Mouse (Mus musculus) C2C12 (cell line): Measurements from ENCODE around the gene Pdpr. TPM values are rescaled to one million over a fixed set of nuclear protein-coding genes. Genes with fewer than 3 reads are reported as not detected.
"Not testable (repeated sequence)": the region's sequence is repeated elsewhere in the genome, so short reads cannot be mapped to it uniquely, and the experiment has no call there.

Experiments used
- H3K27me3 ChIP-seq: one replicate; pipeline ENCODE4 v1.6.1; 2011; ENCODE audit not compliant: control insufficient read depth, insufficient read depth, insufficient read length
- H3K36me3 ChIP-seq: one replicate; pipeline ENCODE4 v1.6.1; 2011; ENCODE audit not compliant: control insufficient read depth, insufficient read depth
- H3K4me3 ChIP-seq: one replicate; pipeline ENCODE4 v1.5.1; 2011; ENCODE audit warnings: mild to moderate bottlenecking, control low read depth; ENCODE audit not compliant: poor library complexity, insufficient read depth, severe bottlenecking
- H3K79me2 ChIP-seq: one replicate; pipeline ENCODE4 v1.6.1; 2011; ENCODE audit not compliant: control insufficient read depth, insufficient read depth
- H3K79me3 ChIP-seq: one replicate; pipeline ENCODE4 v1.6.1; 2011; ENCODE audit warnings: low read depth, control low read depth
- H3ac ChIP-seq: one replicate; pipeline ENCODE3; 2011; ENCODE audit warnings: low read depth; ENCODE audit not compliant: control insufficient read depth, insufficient read length
- CEBPB ChIP-seq: IDR thresholded peaks from one replicate; pipeline ENCODE4 v1.6.1; 2011; ENCODE audit warnings: low read depth, mild to moderate bottlenecking, control low read depth, moderate library complexity
- CTCF ChIP-seq: IDR thresholded peaks from one replicate; pipeline ENCODE4 v1.5.1; 2011; ENCODE audit not compliant: control insufficient read depth, insufficient read depth, insufficient read length
- FOSL1 ChIP-seq: IDR thresholded peaks from one replicate; pipeline ENCODE4 v1.8.0; 2011; ENCODE audit warnings: mild to moderate bottlenecking, low read length; ENCODE audit not compliant: poor library complexity, insufficient read depth, severe bottlenecking
- MAX ChIP-seq: IDR thresholded peaks from one replicate; pipeline ENCODE4 v1.6.1; 2011; ENCODE audit warnings: mild to moderate bottlenecking, control low read depth
- MYOD1 ChIP-seq: IDR thresholded peaks from one replicate; pipeline ENCODE4 v1.6.1; 2011; ENCODE audit warnings: low read depth; ENCODE audit not compliant: control insufficient read depth, insufficient read length
- MYOG ChIP-seq: IDR thresholded peaks from one replicate; pipeline ENCODE4 v1.6.1; 2011; ENCODE audit not compliant: control insufficient read depth, insufficient read length; ENCODE audit errors: extremely low read depth
- USF1 ChIP-seq: IDR thresholded peaks from one replicate; pipeline ENCODE4 v1.6.1; 2011; ENCODE audit warnings: low read depth, mild to moderate bottlenecking, control low read depth, moderate library complexity
- polyA plus RNA-seq: library from polyadenylated mRNA; unstranded; fragments of >200 nt; fragmentation: generic; extraction: Trizol; gene quantifications from one replicate; pipeline ENCODE4 v1.2.1, GENCODE M21; 2012; ENCODE audit warnings: missing spikeins

The Pdpr gene
- polyA plus RNA-seq, 1 experiment, result 5.2 TPM

DNA sequence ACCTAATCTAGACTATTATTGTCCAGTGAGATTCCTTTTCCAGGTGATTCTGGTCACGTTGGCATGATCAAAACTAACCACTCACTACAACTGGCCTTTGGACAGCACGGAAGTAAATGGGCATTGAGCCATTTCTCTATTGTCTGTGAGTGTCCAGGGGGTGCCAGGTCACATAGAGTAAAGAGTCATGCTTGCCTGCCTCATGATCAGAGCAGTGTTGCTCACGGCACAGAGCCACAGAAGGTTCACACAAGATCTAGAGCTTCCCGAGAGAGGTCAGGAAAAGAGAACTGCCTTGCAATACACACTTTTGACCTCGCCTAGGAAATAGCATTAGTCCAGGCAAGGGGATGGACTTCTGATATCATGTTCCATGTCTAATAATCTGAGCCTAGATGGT is 15.0 kb upstream of the Pdpr start:
- peaks cover 9% of the 10 kb centered on the region for H3K27me3 ChIP-seq
- H3K79me2 ChIP-seq, result no peaks in the 10 kb centered on the region
- H3K4me3 ChIP-seq, result no peak overlapping the region

DNA sequence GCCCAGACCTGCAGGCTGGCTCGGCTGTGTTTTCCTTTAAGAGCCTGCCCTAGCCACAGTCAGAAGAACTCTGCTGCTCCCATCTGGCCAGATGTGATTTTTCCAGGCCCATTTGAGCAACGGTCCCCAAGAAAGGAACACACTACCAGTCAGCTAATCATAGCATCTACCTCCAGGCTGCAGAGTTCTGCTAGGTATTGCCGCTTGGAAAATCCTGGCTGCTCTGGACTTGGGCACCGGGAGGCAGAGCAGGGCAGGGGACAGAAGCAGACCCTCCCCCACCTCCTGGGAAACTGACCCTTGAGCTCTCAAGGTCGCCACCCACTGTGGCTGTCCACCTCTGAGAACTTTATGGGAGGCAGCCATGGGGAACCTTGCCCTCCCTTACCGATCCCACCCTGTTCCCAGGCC is 14.6 kb upstream of the Pdpr start:
- Histone ChIP-seq H3K4me3 (no peak overlapping the region), H3K79me3 (no peaks in the 10 kb centered on the region), H3K79me2 (no peaks in the 10 kb centered on the region), H3K27me3 (peaks cover 8% of the 10 kb centered on the region), H3K36me3 (no peaks in the 10 kb centered on the region), H3ac (no peak overlapping the region)
- TF ChIP-seq CTCF (peak; percentile 7), FOSL1 (no peak)

More for the DNA sequence above, 15.0 kb upstream of the Pdpr start:
- Histone ChIP-seq H3ac (no peak overlapping the region), H3K79me3 (no peaks in the 10 kb centered on the region), H3K36me3 (no peaks in the 10 kb centered on the region)
- TF ChIP-seq MYOD1 (no peak), MYOG (no peak), CTCF (no peak), FOSL1 (no peak), MAX (no peak), CEBPB (no peak), USF1 (no peak)

- Histone ChIP-seq H3K79me2 (no peaks in the 10 kb centered on the region), H3K27me3 (no peaks in the 10 kb centered on the region), H3ac (no peak overlapping the region), H3K4me3 (no peak overlapping the region), H3K79me3 (no peaks in the 10 kb centered on the region), H3K36me3 (no peaks in the 10 kb centered on the region)
- TF ChIP-seq MAX (no peak), USF1 (no peak), MYOG (no peak), CEBPB (no peak), CTCF (no peak), FOSL1 (no peak), MYOD1 (no peak)
These were observed 12.7 kb upstream of the Pdpr start for GRCm38 (mm10) chr8:111081580-111082258.

GRCm38 (mm10) chr8:111083936-111084335 is 10.5 kb upstream of the Pdpr start:
- H3K4me3 ChIP-seq, H3K27me3 ChIP-seq, H3K36me3 ChIP-seq, H3K79me3 ChIP-seq, H3K79me2 ChIP-seq, H3ac ChIP-seq: not testable (repeated sequence)

DNA sequence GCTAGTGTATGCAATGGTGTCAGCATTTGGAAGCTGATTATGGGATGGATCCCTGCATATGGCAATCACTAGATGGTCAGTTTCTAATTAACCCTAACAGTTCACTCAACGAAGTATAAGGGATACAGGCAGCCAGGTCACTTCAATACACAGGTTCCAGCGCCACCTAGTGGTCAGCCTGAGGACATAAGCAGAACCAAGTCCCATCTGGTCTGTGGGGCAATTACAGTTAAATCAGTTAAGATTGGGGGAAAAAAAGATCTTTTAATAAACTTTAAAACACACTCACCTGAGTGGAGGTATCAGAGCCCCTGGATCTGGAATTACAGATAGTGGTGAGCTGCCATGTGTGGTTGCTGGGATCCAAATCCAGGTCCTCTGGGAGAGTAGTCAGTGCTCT is 4.3 kb upstream of the Pdpr start:
- TF ChIP-seq MYOG (no peak), CTCF (peak; percentile 65), MAX (no peak), MYOD1 (no peak), USF1 (no peak)
- Histone ChIP-seq H3K36me3 (no peaks in the 10 kb centered on the region), H3K4me3 (no peak overlapping the region), H3K79me3 (no peaks in the 10 kb centered on the region), H3K27me3 (no peaks in the 10 kb centered on the region), H3K79me2 (no peaks in the 10 kb centered on the region), H3ac (no peak overlapping the region)

GRCm38 (mm10) chr8:111091706-111092105 is 2.7 kb upstream of the Pdpr start:
- H3K4me3 ChIP-seq, result no peak overlapping the region
- no peak for TF ChIP-seq FOSL1
- no peak for TF ChIP-seq USF1
- TF ChIP-seq MAX, result no peak
- TF ChIP-seq MYOD1, result no peak
- no peak for TF ChIP-seq CEBPB
- no peak for TF ChIP-seq MYOG
- no peak for TF ChIP-seq CTCF
- H3ac ChIP-seq, result no peak overlapping the region
- H3K36me3 ChIP-seq, result no peaks in the 10 kb centered on the region
- H3K79me2 ChIP-seq, result peaks cover 9% of the 10 kb centered on the region
- no peaks in the 10 kb centered on the region for H3K27me3 ChIP-seq
- no peaks in the 10 kb centered on the region for H3K79me3 ChIP-seq

- H3K79me3 ChIP-seq, H3K27me3 ChIP-seq, H3K36me3 ChIP-seq, H3K4me3 ChIP-seq, H3K79me2 ChIP-seq, H3ac ChIP-seq: not testable (repeated sequence)
These were observed 2.1 kb upstream of the Pdpr start, which contains the start of gene Clec18a for GRCm38 (mm10) chr8:111092326-111092725. TSS of gene Clec18a (minus strand) at chr8:111092426.

GRCm38 (mm10) chr8:111094719-111095302 is 381 bp downstream of the Pdpr start:
- Histone ChIP-seq H3ac (peak overlapping the region; percentile 59), H3K4me3 (peak overlapping the region; percentile 44)
- H3K27me3 ChIP-seq, H3K79me2 ChIP-seq, H3K79me3 ChIP-seq, H3K36me3 ChIP-seq: not testable (repeated sequence)
